Mouse (Mus musculus): Measurements from ENCODE around the gene Zbtb39.

GRCm38 (mm10) chr10:127766564-127766963, 27.2 kb downstream of the Zbtb39 start:
- TF ChIP-seq CTCF (IDR thresholded peaks at IDR 0.05; ENCODE audit: borderline replicate concordance, control insufficient read depth, extremely low read depth, insufficient read depth, low read length, poor library complexity) (no peak), POLR2A (IDR thresholded peaks at IDR 0.05; ENCODE audit: control insufficient read depth, extremely low read depth, insufficient read depth, low read length, poor library complexity) (no peak)

Data from thymus, adult 2 months (tissue).